Mouse (Mus musculus) erythroblast, embryonic 14.5 days (primary cell): ENCODE data around the gene Gm11634. TPM values are rescaled to one million over a fixed set of nuclear protein-coding genes. Genes with fewer than 3 reads are reported as not detected.
"Not testable (repeated sequence)": the region's sequence is repeated elsewhere in the genome, so short reads cannot be mapped to it uniquely, and the experiment has no call there.

Source experiments
- H3K27me3 ChIP-seq: 2 replicates; pipeline ENCODE4 v1.6.1; 2012; ENCODE audit warnings: inconsistent platforms; ENCODE audit not compliant: control insufficient read depth
- H3K36me3 ChIP-seq: 2 replicates; pipeline ENCODE4 v1.6.1; 2012; ENCODE audit warnings: mild to moderate bottlenecking, inconsistent platforms; ENCODE audit not compliant: control insufficient read depth
- H3K4me1 ChIP-seq: 2 replicates; pipeline ENCODE4 v1.6.1; 2012; ENCODE audit warnings: inconsistent platforms; ENCODE audit not compliant: control insufficient read depth
- H3K4me3 ChIP-seq: replicated peaks from 2 replicates; pipeline ENCODE3; 2012; ENCODE audit warnings: moderate library complexity, mild to moderate bottlenecking, inconsistent platforms
- H3K9me3 ChIP-seq: 2 replicates; pipeline ENCODE4 v1.6.1; 2012; ENCODE audit warnings: low read length, inconsistent platforms, mixed read lengths; ENCODE audit not compliant: control insufficient read depth
- GATA1 ChIP-seq: IDR thresholded peaks from 2 replicates; pipeline ENCODE4 v1.6.1; 2012; ENCODE audit warnings: low read length, inconsistent platforms, mixed read lengths
- TAL1 ChIP-seq: IDR thresholded peaks from 3 replicates; pipeline ENCODE4 v1.6.1; 2012; ENCODE audit warnings: low read length, inconsistent platforms, mixed read lengths
- polyA plus RNA-seq: library from polyadenylated mRNA; stranded (reverse); fragments of >175 nt; gene quantifications from 2 replicates; pipeline ENCODE4 v1.2.3, GENCODE M21; 2012

Gene Gm11634
- polyA plus RNA-seq, 1 experiment, result not detected

- H3K4me1 ChIP-seq, result peaks cover 52% of the 10 kb centered on the region
- TF ChIP-seq GATA1 (no peak), TAL1 (no peak)
- H3K36me3 ChIP-seq, result no peaks in the 10 kb centered on the region
- peaks cover 3% of the 10 kb centered on the region; the same call in 1 of the 2 replicates for H3K27me3 ChIP-seq
- H3K9me3 ChIP-seq, result peaks cover 5% of the 10 kb centered on the region
- peak overlapping the region; percentile 23 for H3K4me3 ChIP-seq
These were observed 18.1 kb upstream of the Gm11634 start for GRCm38 (mm10) chr11:101616948-101617767.

GRCm38 (mm10) chr11:101616104-101616503 is 17.0 kb upstream of the Gm11634 start:
- H3K9me3 ChIP-seq, result no peaks in the 10 kb centered on the region
- no peak for TF ChIP-seq GATA1
- H3K27me3 ChIP-seq, result peaks cover 3% of the 10 kb centered on the region; the same call in 1 of the 2 replicates
- H3K4me1 ChIP-seq, result peaks cover 52% of the 10 kb centered on the region
- no peak overlapping the region for H3K4me3 ChIP-seq
- H3K36me3 ChIP-seq, result no peaks in the 10 kb centered on the region

- Histone ChIP-seq H3K36me3 (no peaks in the 10 kb centered on the region), H3K9me3 (no peaks in the 10 kb centered on the region), H3K4me3 (peak overlapping the region; percentile 13), H3K27me3 (peaks cover 3% of the 10 kb centered on the region; the same call in 1 of the 2 replicates), H3K4me1 (peaks cover 53% of the 10 kb centered on the region)
- TF ChIP-seq GATA1, result no peak
- TF ChIP-seq TAL1, result no peak; the same call in 2 of the 3 replicates
These were observed 16.3 kb upstream of the Gm11634 start for GRCm38 (mm10) chr11:101615380-101615779.

GRCm38 (mm10) chr11:101614116-101614515 is 15.1 kb upstream of the Gm11634 start:
- Histone ChIP-seq H3K4me1 (peaks cover 54% of the 10 kb centered on the region), H3K36me3 (no peaks in the 10 kb centered on the region), H3K27me3 (peaks cover 3% of the 10 kb centered on the region; the same call in 1 of the 2 replicates), H3K4me3 (no peak overlapping the region), H3K9me3 (no peaks in the 10 kb centered on the region)
- no peak for TF ChIP-seq GATA1
- no peak for TF ChIP-seq TAL1

DNA sequence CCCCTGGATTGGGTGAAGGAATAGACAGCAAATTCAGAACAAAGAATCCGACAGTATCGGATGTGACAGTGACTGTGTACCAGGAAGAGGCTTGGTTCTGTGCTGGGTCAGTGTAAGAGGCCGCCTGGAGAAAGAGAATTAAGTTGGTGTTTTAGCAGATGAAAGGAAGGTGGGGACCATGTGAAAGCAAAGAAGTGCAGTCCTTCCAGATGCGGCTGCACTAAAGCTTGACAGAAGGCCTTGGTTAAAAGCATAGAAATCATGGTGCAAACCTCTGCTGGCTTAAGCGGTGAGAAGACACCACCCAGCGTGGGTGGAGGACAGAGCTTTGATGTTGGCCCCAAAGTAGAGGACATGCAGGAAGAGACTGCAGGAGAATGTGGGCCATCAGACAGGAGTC is 14.5 kb upstream of the Gm11634 start:
- Histone ChIP-seq H3K9me3 (no peaks in the 10 kb centered on the region), H3K36me3 (no peaks in the 10 kb centered on the region), H3K4me1 (peaks cover 52% of the 10 kb centered on the region), H3K27me3 (peaks cover 6% of the 10 kb centered on the region), H3K4me3 (no peak overlapping the region)
- no peak for TF ChIP-seq TAL1

DNA sequence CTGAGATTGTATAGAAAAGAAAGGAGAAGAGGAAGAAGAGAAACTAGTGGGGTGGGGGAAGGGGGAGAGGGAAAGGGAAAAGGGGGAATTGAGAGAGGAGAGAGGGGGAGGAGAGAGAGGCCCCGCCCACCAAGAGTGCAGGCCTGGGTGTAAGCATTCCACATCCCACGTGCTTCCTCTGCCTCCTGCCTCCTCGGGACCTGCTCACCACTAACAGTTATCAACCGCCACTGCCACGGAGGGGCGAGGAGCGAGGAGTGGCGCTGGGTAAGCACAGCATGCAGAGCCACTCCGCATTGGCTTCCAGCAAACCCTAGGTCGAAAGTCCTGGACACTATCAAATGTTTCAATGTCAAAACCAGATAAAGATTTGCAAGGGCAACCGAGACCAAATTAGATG is 11.4 kb upstream of the Gm11634 start:
- Histone ChIP-seq H3K4me3 (no peak overlapping the region), H3K9me3 (no peaks in the 10 kb centered on the region), H3K4me1 (peaks cover 23% of the 10 kb centered on the region), H3K36me3 (no peaks in the 10 kb centered on the region), H3K27me3 (peaks cover 3% of the 10 kb centered on the region)
- TF ChIP-seq GATA1 (no peak), TAL1 (no peak)

- H3K4me3 ChIP-seq, H3K27me3 ChIP-seq, H3K36me3 ChIP-seq, H3K9me3 ChIP-seq: not testable (repeated sequence)
- peaks cover 16% of the 10 kb centered on the region for H3K4me1 ChIP-seq
These were observed 8.1 kb upstream of the Gm11634 start for GRCm38 (mm10) chr11:101607134-101607533.

GRCm38 (mm10) chr11:101604531-101605453 is 5.7 kb upstream of the Gm11634 start:
- not testable (repeated sequence) for H3K27me3 ChIP-seq, H3K36me3 ChIP-seq, H3K9me3 ChIP-seq
- Histone ChIP-seq H3K4me1 (peaks cover 12% of the 10 kb centered on the region), H3K4me3 (peak overlapping the region; percentile 58)

DNA sequence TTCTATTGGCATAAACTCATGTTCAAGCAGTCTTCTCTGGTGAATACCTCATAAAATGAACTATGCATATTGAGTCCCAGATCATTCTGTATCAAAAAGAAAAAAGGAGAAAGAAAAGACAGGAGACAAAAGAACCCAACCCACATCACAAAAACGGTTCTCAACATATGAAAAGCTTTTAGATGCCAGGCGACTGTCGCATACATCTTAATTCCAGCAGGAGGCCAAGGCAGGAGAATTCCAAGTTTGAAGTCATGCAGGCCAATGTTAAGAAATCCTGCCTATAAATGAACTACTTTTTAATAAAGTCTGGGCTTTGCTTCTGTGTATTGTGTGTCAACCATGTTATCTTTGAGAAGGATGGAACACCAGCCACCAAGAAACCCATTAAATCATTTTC is 5.1 kb upstream of the Gm11634 start:
- TF ChIP-seq TAL1 (no peak), GATA1 (no peak)
- H3K36me3 ChIP-seq, result no peaks in the 10 kb centered on the region

More for the DNA sequence above, 5.1 kb upstream of the Gm11634 start:
- Histone ChIP-seq H3K4me1 (peaks cover 12% of the 10 kb centered on the region), H3K27me3 (peaks cover 12% of the 10 kb centered on the region), H3K9me3 (no peaks in the 10 kb centered on the region), H3K4me3 (no peak overlapping the region)
